Mouse (Mus musculus): ENCODE data around the gene Tmem243. TPM values are rescaled to one million over a fixed set of nuclear protein-coding genes. Genes with fewer than 3 reads are reported as not detected.

Gene Tmem243
- total and polyA plus RNA-seq, 3 experiments = 0.68 to 3.2 (median 2.0) TPM

- H3K4me3 ChIP-seq (ENCODE audit: low read depth, low read length) = no peak overlapping the region
- no peak for DNase-seq (ENCODE audit: low spot score)
- TF ChIP-seq CTCF (IDR thresholded peaks at IDR 0.05; ENCODE audit: low read depth, low read length) (no peak), POLR2AphosphoS5 (IDR thresholded peaks at IDR 0.05; ENCODE audit: insufficient replicate concordance, low read depth, low read length) (no peak)
- no peak for ATAC-seq (ENCODE audit: extremely low read depth, insufficient number of reproducible peaks, low FRiP score, poor library complexity, severe bottlenecking)
- no peaks in the 10 kb centered on the region for H3K4me1 ChIP-seq (ENCODE audit: insufficient read depth, low read depth, low read length)
- peaks cover 6% of the 10 kb centered on the region; the same call in 1 of the 2 replicates for H3K27me3 ChIP-seq (ENCODE audit: insufficient read depth, low read length)
- H3K9me3 ChIP-seq (replicated peaks) = no peaks in the 10 kb centered on the region
- H3K36me3 ChIP-seq (replicated peaks) = no peaks in the 10 kb centered on the region
Measured at GRCm38 (mm10) chr5:9086924-9087719, 13.3 kb upstream of the Tmem243 start.

- H3K27me3 ChIP-seq (ENCODE audit: insufficient read depth, low read length) = peaks cover 13% of the 10 kb centered on the region
- H3K4me1 ChIP-seq (ENCODE audit: insufficient read depth, low read depth, low read length) = no peaks in the 10 kb centered on the region
- no peak overlapping the region for H3K4me3 ChIP-seq (ENCODE audit: low read depth, low read length)
- TF ChIP-seq GATA1 (IDR thresholded peaks at IDR 0.05; ENCODE audit: borderline replicate concordance, low read length) = no peak
- TF ChIP-seq CTCF (IDR thresholded peaks at IDR 0.05; ENCODE audit: low read depth, low read length) = no peak
- TF ChIP-seq POLR2AphosphoS5 (IDR thresholded peaks at IDR 0.05; ENCODE audit: insufficient replicate concordance, low read depth, low read length) = no peak
- ATAC-seq (ENCODE audit: extremely low read depth, insufficient number of reproducible peaks, low FRiP score, poor library complexity, severe bottlenecking) (no peak), DNase-seq (ENCODE audit: low spot score) (no peak)
- H3K36me3 ChIP-seq (replicated peaks) = no peaks in the 10 kb centered on the region
- no peaks in the 10 kb centered on the region for H3K9me3 ChIP-seq (replicated peaks)
Measured at GRCm38 (mm10) chr5:9090493-9091106, 9.9 kb upstream of the Tmem243 start.

- DNase-seq (ENCODE audit: low spot score) = no peak
- H3K36me3 ChIP-seq (replicated peaks) = no peaks in the 10 kb centered on the region
- peaks cover 16% of the 10 kb centered on the region for H3K27me3 ChIP-seq (ENCODE audit: insufficient read depth, low read length)
- H3K4me1 ChIP-seq (ENCODE audit: insufficient read depth, low read depth, low read length) = no peaks in the 10 kb centered on the region
- TF ChIP-seq POLR2AphosphoS5 (IDR thresholded peaks at IDR 0.05; ENCODE audit: insufficient replicate concordance, low read depth, low read length) (no peak), TAL1 (conservative IDR thresholded peaks at IDR 0.05; ENCODE audit: low read depth, low read length) (no peak), CTCF (IDR thresholded peaks at IDR 0.05; ENCODE audit: low read depth, low read length) (no peak), GATA2 (IDR thresholded peaks at IDR 0.05; ENCODE audit: borderline replicate concordance, low read depth, low read length) (no peak), GATA1 (IDR thresholded peaks at IDR 0.05; ENCODE audit: borderline replicate concordance, low read length) (no peak)
- ATAC-seq (ENCODE audit: extremely low read depth, insufficient number of reproducible peaks, low FRiP score, poor library complexity, severe bottlenecking) = no peak
- H3K9me3 ChIP-seq (replicated peaks) = peaks cover 6% of the 10 kb centered on the region
- no peak overlapping the region for H3K4me3 ChIP-seq (ENCODE audit: low read depth, low read length)
Measured at GRCm38 (mm10) chr5:9092716-9093115, 7.8 kb upstream of the Tmem243 start.

- H3K36me3 ChIP-seq (replicated peaks) = no peaks in the 10 kb centered on the region
- no peak overlapping the region for H3K4me3 ChIP-seq (ENCODE audit: low read depth, low read length)
- ATAC-seq (ENCODE audit: extremely low read depth, insufficient number of reproducible peaks, low FRiP score, poor library complexity, severe bottlenecking) (no peak), DNase-seq (ENCODE audit: low spot score) (no peak)
- H3K27me3 ChIP-seq (ENCODE audit: insufficient read depth, low read length) = peaks cover 18% of the 10 kb centered on the region
- TF ChIP-seq TAL1 (conservative IDR thresholded peaks at IDR 0.05; ENCODE audit: low read depth, low read length) = no peak
- TF ChIP-seq CTCF (IDR thresholded peaks at IDR 0.05; ENCODE audit: low read depth, low read length) = no peak
- TF ChIP-seq GATA1 (IDR thresholded peaks at IDR 0.05; ENCODE audit: borderline replicate concordance, low read length) = no peak
- no peak for TF ChIP-seq POLR2AphosphoS5 (IDR thresholded peaks at IDR 0.05; ENCODE audit: insufficient replicate concordance, low read depth, low read length)
- TF ChIP-seq GATA2 (IDR thresholded peaks at IDR 0.05; ENCODE audit: borderline replicate concordance, low read depth, low read length) = no peak
- H3K4me1 ChIP-seq (ENCODE audit: insufficient read depth, low read depth, low read length) = no peaks in the 10 kb centered on the region
- peaks cover 6% of the 10 kb centered on the region for H3K9me3 ChIP-seq (replicated peaks)
Measured at GRCm38 (mm10) chr5:9093490-9093889, 7.0 kb upstream of the Tmem243 start.

DNA sequence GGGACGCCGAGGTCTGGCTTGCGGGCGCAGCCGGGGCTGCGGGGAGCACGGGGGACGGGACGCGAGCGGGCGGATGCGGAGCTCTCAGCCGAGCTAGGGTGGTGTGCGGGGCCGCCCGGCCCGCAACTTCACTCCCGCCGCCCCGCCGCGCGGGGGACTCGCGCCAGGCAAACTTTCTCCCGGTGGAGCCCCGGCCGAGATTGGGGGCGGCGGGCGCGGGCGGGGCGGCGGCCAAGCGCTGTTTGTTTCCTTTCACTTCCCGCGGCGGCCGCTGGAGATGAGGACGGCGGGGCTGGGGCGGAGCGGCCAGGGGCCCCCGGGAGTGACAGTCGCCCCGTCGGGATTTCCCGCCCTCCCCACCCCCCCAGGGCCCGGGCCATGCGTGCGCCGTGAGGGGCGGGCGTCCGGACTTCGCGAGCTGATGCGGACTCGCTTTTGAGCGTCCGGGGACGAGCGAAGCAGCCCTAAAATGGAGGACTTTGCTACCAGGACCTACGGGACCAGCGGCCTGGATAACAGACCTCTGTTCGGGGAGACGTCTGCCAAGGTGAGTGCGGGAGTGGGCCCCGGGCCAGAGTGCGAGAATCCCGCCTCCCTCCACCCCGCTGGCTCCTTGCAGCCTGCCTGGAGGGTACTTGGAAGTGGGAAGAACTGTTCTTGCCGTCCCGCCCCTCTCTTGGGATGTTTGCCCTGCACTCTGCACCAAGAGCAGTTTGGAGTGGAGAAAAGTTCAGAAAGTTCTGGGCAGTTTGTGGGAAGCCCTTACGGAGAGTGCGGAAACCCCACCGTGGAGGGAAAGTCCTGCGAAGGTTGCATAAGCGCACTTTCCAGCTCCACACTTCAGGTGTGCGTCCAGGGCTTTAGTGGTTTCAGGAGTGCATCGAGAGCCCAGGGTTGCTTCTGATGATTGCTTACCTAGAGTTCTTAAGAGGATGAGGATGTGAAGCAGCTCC is 657 bp downstream of the Tmem243 start:
- ATAC-seq (ENCODE audit: extremely low read depth, insufficient number of reproducible peaks, low FRiP score, poor library complexity, severe bottlenecking) (no peak; the same call in 1 of the 2 replicates), DNase-seq (ENCODE audit: low spot score) (peak; percentile 20)
- Histone ChIP-seq H3K27me3 (ENCODE audit: insufficient read depth, low read length) (peaks cover 33% of the 10 kb centered on the region), H3K36me3 (replicated peaks) (no peaks in the 10 kb centered on the region), H3K9me3 (replicated peaks) (peaks cover 5% of the 10 kb centered on the region), H3K4me1 (ENCODE audit: insufficient read depth, low read depth, low read length) (peaks cover 15% of the 10 kb centered on the region), H3K4me3 (ENCODE audit: low read depth, low read length) (peak overlapping the region; percentile 84)
- TF ChIP-seq GATA2 (IDR thresholded peaks at IDR 0.05; ENCODE audit: borderline replicate concordance, low read depth, low read length) = no peak
- TF ChIP-seq TAL1 (conservative IDR thresholded peaks at IDR 0.05; ENCODE audit: low read depth, low read length) = no peak
- no peak for TF ChIP-seq POLR2AphosphoS5 (IDR thresholded peaks at IDR 0.05; ENCODE audit: insufficient replicate concordance, low read depth, low read length)
- no peak for TF ChIP-seq CTCF (IDR thresholded peaks at IDR 0.05; ENCODE audit: low read depth, low read length)
- TF ChIP-seq GATA1 (IDR thresholded peaks at IDR 0.05; ENCODE audit: borderline replicate concordance, low read length) = no peak

GRCm38 (mm10) chr5:9102696-9103095 is 2.2 kb downstream of the Tmem243 start:
- ATAC-seq (ENCODE audit: extremely low read depth, insufficient number of reproducible peaks, low FRiP score, poor library complexity, severe bottlenecking) (no peak), DNase-seq (ENCODE audit: low spot score) (no peak)
- Histone ChIP-seq H3K36me3 (replicated peaks) (no peaks in the 10 kb centered on the region), H3K27me3 (ENCODE audit: insufficient read depth, low read length) (peaks cover 31% of the 10 kb centered on the region), H3K4me3 (ENCODE audit: low read depth, low read length) (no peak overlapping the region), H3K9me3 (replicated peaks) (no peaks in the 10 kb centered on the region; the same call in 1 of the 2 replicates), H3K4me1 (ENCODE audit: insufficient read depth, low read depth, low read length) (peaks cover 15% of the 10 kb centered on the region)
- TF ChIP-seq CTCF (IDR thresholded peaks at IDR 0.05; ENCODE audit: low read depth, low read length) = no peak
